Mouse (Mus musculus) frontal cortex, postnatal 36 days (tissue): ENCODE data around the gene Mcf2l.

Experiments used
- DNase-seq, 2 experiments: peaks; one replicate each; pipeline ENCODE4 v3.0.0; 2022; ENCODE audit warnings: low spot score in 2 of 2

The Mcf2l gene

DNA sequence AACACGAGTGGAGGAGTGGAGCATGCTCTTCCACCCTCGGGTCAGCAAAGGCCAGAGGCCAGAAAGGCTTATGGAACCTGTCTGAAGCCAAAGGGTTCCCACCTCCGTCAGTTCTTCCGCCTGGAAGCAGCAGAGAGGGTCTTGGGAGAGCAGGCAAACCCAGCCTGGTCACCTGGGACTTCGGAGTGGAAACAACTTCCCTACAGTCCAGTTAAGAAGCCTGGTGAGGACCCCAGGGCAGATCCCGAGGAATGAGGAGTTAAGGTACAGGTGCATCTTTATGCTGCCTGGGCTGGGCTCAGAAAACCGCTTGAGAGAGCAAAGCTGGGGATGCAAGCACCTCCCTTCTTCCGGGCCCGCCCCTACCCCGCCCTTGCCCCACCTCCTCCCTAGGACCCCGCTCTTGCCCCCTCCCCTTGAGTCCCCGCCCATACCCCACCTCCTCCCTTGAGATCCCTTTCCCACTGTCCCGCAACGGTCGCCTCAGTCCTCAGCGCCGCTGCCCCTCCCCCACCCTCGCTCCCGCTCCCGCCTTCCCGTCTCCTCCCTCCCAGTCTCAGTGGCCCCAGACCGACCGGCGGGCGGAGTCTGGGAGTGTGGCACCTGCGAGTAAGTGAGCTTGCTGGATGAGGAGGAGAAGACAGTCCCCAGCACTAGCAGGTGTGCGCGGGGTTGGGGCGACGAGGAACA is at the start of gene Mcf2l:
Gene Mcf2l (plus strand): TSS at position 450 of the 690 bp plus-strand sequence.
- DNase-seq = peak in 1 of 2 experiments; percentile 15

DNA sequence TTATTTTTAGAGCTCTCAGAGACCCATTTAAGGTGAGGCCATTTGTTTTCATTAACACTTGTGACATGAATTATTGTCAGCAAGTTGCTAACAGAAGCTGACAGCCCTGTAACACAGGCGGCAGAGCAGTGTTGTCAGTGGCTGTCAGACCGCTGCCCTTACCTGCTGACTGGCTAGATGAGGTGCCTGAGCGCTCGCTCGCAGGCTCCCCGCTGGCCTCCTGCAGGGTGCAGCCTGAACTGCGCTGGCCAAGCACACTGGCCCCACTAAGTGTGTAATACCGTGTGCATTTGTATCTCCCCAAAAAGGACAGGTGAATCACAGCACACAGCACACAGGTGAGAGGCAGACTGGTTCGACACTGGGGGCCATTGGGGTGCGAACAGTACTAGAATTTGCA is 49.0 kb upstream of the Mcf2l start:
- no peak for DNase-seq

DNA sequence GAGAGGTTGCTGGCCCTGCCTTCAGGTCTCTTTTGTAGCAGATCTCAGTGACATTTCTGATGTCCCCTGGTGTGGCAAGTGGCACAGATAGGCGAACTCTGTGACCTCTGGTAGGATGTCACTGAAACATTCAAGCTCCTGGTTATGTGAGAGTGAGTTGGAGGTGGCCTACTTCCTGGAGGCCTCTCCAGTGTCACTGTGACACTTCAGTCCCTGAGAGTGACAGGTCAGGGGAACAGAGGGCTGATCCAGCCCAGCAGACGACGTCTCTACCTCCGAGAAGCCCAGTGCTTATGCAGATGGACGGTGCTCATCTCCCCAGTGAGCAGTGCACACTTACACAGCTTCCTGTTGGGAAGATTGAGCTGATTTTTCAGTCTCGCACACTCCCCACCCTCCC is 48.4 kb upstream of the Mcf2l start:
- DNase-seq = no peak

DNA sequence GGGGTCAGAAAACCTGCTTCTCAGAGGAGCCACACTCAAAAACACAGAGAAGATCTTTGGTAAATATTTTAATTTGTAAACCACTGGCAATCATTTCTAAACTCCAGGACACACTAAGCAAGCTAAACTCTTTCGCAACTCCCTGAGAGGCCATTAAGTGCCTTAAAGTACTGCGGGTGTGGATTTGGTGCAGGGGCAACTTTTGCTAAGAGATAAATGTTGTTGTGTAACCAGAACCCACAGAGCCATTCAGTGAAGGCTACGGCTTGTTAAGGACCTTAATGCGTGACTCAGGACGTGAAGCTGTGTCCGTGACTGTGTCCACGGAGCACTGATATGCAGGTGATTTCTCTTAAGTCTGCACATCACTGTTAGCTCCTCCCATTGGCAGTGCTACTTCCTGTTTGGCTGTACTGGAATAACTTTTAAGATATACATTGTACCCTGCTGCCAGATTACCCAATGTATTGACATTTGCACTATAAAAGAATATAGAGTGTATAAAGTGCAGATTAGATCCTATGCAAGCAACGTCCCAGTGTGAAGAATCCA is 47.8 kb upstream of the Mcf2l start:
- DNase-seq = no peak

DNA sequence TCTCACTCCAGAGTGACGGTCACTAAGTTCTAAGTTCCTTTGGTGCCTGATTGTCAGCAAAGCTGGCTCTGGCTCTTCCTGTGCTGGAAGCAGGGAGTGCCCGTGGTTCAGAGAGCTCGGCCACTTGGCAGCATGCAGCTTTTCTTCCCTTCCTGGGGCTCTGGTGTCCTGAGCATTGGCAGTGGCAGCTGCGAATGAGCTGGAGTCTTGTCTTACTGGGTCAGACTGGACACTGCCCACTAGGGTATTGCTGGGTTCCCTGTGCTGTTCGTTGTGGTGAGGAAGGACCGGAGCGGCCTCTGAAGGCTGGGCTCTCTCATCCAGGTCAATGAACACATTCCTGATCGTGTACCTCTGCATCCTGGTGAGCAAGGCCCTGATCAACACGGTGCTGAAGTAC is 46.5 kb upstream of the Mcf2l start:
- no peak for DNase-seq

DNA sequence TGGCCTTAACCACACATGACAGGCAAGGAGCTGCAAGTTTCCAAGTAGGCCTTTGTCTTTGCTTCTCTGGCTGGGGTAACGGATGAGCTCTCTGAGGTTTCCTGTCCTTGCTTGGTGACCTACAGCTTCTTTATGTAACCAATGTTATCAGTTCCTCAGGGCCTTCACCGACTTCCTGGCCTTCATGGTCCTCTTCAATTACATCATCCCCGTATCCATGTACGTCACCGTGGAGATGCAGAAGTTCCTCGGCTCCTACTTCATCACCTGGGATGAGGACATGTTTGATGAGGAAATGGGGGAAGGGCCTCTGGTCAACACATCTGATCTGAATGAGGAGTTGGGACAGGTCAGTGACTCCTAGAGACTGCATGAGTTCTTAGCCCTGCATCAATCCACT is 45.3 kb upstream of the Mcf2l start:
- DNase-seq = no peak

DNA sequence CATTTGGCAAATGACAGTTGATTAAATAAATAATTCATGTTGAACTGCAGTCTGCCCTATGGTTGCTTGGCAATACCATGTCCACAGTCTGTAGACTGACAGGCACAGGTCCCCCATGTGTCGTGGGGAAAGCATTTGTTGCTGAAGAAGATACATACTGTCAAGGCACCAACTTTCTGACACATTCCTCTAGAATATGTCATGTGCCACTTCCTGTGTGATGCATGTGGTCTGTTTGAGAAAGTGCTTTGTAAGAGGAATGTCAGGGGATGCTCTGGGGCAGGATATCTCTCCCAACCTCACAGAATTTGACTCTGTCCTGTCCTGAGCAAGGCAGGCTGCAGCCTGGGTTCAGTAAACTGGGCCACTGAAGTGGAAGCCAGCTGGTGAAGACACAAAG is 44.2 kb upstream of the Mcf2l start:
- no peak for DNase-seq

DNA sequence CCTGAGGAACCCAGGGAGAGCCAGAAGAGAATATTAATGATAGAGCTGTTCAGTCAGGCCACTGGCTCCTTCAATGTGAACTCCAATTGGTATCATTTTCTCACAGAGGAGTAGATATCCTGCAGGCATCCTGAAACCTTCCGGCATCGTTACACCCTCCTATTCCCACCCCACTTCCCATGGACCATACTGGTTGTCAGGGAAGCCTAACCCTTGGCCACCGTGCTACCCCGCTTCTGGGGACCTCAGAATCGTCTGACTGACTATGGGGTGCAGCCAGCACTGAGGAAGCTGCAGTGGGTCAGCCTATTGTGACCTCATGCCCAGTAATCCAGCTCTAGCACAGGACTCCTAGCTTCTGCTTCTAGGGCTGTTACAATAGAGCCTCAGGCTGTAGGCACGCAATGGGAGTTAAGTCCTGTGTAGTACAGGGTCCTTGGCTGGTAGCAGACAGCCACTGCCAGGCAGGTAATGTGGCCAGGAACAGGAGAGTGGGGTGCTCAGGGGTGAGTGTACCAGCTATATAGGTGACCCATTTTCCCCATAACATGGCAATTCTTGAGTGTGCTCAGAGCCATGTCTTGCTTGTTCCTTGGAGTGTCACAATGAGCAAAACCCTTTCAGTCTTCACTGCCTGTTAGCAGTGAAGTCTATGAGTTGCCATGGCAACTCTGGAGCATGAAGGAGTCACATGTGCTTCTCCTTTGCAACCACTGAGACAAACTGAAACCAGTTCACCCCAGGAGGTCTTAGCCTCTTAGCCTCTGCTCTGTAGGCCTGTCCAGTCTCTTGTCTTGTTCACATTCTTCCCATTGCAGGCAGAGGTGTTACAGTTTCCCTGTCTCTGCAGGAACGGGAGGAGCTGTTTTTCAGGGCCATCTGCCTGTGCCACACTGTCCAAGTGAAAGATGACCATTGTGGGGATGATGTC is 41.7 kb upstream of the Mcf2l start:
- DNase-seq = peak; percentile 7 to 21

DNA sequence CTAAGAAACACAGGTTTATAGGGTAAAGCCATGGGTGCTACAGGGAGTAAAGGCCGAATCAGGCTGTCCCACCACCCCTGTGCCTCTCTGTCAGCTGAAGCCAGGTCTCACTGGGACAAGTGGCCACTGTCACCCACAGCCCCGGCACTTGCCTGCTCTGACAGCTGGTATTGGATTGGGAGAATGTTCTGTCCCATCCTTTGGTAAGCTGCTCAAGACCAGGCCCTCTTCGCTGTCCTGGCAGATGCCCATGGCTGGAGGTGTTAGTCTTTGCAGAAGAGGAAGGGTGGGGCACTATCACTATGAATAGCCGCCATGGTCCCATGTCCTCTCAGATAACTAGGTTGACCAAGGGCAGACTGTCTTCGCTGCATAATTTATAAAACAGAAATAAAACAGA is 40.0 kb upstream of the Mcf2l start:
- DNase-seq = no peak

DNA sequence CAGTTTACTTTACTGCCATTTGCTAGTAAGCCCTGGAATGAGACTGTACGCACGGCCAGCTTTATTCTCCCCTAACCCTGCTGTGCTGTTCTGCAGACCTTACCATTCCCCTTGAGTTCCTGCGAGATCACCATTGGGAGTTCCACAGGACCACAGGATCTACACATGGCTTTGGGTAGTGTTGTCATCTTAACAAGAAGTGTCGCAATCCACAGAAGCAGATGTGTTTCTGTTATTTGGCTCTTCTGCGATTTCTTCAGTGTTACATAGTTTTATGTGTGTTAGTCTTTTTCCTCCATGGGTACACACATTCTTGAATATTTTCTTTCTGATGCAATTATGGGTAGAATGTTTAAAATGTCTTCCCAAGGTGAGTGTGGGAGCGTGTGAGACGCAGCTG is 32.8 kb upstream of the Mcf2l start:
- DNase-seq = no peak

DNA sequence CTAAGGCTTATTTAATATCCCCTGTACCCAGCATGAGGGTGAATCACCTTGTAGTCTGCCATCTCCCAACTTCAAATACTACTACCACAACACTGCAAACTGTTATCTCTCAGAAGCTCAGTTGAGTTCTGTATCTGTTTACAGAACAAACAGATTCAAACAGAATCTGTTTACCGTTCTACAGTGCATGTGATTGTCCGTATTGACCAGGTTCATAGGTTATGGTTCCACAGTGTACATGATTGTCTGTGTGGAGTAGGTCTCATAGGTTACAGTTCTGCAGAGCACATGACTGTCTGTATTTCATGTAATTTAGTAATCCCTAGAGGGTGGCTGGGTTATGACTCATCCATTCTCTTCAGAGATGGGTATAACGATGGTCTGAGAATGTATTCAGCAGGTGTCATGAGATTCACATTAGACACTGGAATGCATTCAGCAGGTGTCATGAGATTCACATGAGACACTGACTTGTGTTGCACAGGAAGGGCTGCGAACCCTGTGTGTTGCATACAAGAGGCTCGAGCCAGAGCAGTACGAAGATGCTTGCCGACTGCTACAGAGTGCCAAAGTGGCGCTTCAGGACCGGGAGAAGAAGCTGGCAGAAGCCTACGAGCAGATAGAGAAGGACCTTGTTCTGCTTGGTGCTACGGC is 31.1 kb upstream of the Mcf2l start:
- no peak for DNase-seq

DNA sequence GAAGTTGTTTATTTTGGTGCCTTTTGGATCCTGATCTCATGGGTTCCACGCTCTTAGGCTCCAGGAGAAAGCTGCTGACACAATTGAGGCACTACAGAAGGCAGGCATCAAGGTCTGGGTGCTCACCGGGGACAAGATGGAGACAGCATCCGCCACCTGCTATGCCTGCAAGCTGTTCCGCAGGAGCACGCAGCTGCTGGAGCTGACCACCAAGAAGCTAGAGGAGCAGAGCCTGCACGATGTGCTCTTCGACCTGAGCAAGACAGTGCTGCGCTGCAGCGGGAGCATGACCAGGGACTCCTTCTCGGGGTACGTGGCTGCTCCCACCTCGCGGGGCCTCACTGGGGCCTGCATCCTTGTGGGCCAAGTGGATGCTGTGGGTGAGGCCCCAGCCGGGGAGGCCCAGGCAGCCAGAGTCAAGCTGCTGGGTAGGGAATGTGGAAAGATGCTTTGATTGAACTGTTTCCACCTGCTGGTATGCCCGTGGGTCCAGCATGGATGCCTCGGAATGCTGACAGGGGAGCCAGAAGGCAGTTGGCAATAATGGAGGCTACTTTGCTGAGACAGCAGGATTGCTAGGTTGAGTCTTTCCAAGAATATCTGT is 29.2 kb upstream of the Mcf2l start:
- DNase-seq = no peak

DNA sequence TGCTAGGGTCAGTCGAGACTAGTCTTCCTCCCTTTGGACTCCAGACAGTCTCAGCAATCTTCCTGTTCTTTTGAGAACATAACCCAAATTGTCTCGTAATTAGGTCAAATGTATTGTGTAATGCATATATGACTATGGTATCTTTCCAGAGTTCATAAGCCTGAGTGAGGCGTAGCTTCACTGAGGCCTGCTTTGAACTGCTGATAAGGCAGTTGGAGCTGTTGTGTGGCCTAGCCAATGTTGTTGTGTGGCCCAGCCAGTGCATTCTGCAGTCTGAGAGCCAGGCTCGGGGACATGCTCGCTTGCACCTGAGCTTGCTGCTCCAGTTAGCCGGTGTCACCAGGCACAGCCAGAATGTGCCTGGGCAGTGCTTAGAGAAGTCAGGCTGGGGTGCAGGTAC is 27.2 kb upstream of the Mcf2l start:
- DNase-seq = no peak

DNA sequence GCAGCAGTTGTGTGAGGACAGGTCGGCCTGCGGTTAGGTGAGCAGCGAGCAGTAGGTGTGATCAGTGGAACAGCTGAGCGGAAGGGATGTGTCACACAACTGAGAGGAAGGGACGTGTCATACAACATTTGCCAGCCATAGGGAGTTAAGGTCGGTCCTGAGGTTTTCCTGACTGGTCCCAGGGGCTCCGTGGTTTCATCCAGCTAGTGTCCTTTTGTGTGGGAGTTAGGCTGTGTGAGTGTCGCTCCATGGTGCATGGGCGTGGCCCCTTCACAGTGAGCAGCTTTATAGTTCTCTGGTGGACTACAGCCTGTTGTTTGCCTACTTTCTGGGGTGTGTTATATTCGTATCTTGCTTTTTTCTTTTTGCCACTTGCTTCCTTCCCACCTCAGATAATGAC is 22.4 kb upstream of the Mcf2l start:
- DNase-seq = no peak

DNA sequence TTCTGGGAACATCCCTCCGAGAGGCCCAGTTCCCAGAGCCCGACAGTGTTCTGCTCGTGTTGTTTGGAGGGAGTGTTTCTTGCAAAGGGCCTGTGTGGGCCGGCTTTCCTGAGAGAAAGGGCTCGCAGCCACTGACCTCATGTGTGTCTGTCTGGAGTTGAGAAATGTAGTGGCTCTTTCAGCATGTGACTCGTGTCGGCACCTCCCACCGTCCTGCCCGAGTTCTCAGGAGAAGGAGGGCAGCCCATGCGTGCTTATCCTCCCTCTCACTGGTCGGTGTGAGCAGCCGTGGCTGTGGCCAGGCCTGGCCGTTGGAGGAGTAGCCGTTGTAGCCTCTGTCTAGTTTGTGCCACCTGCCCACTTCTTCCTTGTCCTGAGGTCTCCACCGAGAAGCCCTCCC is 17.6 kb upstream of the Mcf2l start:
- DNase-seq = no peak

DNA sequence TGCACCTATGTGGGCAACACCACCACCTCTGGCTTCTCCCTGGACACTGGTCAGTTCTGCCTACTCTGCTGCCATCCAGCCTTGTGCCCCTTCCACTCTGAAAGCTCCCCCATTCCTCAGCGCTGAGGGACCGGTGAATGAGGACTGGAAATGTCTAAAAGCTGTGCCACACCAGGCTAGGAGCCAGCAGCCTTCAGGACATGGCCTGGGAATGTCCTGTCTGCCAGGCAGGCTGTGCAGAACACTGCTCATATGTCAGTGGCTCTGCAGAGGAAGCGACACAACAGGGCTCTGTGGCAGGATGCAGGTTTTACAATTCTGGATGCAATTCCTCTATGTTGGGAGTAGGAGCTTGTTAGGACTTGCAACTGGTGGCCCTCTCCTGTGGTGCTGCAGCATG is 10.5 kb upstream of the Mcf2l start:
- DNase-seq = no peak

DNA sequence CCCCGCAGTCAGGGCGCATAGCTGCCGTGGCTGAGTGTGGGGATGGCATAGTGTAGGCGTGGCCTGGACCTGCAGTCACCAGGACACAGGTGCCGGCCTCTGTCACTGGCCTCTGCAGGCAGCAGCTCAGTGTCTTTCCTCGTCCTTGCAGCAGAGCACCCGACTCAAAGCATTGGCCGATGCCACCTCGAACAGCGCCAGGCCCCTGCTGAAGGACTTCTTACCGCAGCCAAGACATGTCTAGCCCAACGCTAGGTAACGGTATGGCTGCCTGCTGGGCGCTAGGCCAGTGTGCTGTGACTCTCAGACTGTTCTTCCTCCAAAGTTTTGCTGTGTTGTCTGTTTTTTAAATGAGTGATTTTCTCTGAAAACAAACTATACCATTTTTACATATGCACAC is 10.0 kb upstream of the Mcf2l start:
- DNase-seq = no peak

DNA sequence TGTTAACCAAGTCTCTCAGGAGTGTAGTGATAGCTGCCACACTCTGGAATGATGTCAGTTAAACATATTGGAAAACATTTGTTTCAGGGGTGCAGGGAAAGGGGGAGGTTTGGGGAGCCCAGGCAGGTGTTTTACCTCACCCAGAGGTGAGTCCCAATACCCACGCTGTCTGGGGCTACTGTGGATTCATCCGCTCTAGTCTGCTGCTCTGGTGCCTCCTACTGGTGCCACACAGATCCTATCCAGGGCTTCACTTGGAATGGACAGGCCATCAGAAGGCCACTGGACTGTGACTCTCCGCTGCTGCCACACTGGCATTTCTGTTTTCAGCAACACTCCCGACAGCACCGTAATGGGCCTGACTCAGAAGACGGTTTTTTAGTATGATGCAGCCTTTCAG is 7.8 kb upstream of the Mcf2l start:
- no peak for DNase-seq

DNA sequence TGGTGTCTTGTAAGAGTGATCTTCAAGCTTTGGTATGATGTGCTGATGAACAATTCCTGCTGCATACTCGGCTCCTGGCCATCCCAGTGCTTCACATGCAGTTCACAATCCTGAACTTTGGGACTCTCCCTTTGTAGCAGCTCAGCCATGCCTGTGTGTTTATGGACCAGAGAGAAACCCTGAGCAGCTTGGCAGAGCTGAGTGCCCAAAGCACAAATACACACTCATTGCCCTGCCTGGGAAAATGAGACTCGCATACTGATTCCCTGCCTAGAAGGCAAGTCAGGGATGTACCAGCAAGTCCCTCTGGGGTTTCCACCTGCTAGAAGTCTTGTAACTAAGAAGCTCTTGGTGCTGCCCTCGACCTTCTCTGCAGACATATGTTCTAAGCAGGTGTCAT is 3.9 kb upstream of the Mcf2l start:
- DNase-seq = no peak

DNA sequence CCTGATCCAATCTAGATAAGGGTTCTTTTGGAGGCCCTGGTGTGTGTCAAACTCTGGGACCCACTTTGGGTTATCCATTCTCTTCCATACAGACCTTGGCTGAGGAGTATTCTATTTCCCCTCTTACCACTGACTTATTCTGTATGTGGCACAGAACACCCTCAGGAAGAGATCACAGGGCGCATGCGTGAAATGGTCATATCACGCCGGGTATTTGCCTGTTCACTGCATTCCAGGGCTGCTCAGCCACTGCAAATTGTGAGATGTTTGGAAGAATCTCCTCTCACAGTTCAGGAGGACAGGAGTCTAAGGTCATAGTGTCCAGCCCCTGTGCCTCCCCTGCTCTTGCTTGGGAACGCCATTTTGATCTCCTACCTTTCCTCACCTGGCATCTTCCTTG is 3.0 kb upstream of the Mcf2l start:
- DNase-seq = no peak

DNA sequence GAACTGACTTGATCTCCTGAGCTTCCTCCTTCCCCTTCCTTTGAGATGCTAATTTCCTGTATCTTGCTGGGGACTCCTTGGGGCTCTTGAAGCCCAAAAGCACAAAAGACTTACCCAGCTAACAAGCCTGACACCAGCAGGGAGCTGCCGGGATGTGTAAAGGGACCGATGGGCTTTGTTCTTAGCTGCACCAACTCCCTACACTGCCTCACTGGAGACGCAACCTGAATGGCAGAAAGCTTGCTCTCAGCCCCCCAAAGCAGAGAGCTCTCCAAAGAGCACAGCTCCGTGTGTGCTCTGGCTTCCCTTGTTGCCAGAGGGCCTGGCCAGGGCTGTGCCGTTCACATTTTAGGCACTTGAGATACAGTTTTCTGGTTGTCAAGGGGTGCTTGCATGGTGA is 2.1 kb upstream of the Mcf2l start:
- no peak for DNase-seq

DNA sequence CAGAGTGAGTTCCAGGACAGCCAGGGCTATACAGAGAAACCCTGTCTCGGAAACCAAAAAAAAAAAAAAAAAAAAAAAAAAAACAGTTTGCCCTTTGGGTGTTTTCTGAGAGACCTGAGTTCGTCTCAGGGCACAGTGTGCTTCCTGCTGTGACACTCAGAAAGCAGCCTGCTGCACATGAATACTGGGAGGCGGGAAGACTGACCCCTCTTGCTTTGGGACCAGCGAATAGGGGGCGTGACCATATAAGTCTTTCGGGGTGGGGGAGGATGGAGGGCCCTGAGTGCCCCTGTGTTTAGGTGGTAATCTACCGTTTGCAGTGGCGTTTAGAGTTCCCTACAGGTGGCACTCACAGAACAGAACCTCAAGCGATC is 636 bp upstream of the Mcf2l start:
- no peak for DNase-seq
